Mouse (Mus musculus) midbrain, embryonic 15.5 days (tissue): ENCODE data around the gene Ctsd. TPM values are rescaled to one million over a fixed set of nuclear protein-coding genes. Genes with fewer than 3 reads are reported as not detected.
A peak's percentile ranks its signal among the peaks of the same experiment; 100 is the strongest.

ENCODE experiments used
- ATAC-seq: fragments of 200-750 bp; cut with Nextera tagmentation; replicated peaks from 2 replicates; pipeline ENCODE4 v1.8.0; 2017; ENCODE audit warnings: moderate TSS enrichment
- H3K27ac ChIP-seq: fragments of 300-500 bp; sonication (generic); 2 replicates; pipeline ENCODE4 v1.5.1; 2015; ENCODE audit warnings: mild to moderate bottlenecking, inconsistent platforms
- H3K27me3 ChIP-seq: fragments of 300-500 bp; sonication (generic); replicated peaks from 2 replicates; pipeline ENCODE4 v1.6.1; 2015; ENCODE audit warnings: inconsistent platforms
- H3K36me3 ChIP-seq: fragments of 300-500 bp; sonication (generic); replicated peaks from 2 replicates; pipeline ENCODE4 v1.6.1; 2015; ENCODE audit warnings: inconsistent platforms
- H3K4me1 ChIP-seq: fragments of 300-500 bp; sonication (generic); 2 replicates; pipeline ENCODE4 v1.6.1; 2015; ENCODE audit warnings: inconsistent platforms
- H3K4me2 ChIP-seq: fragments of 300-500 bp; sonication (generic); 2 replicates; pipeline ENCODE4 v1.6.1; 2015; ENCODE audit warnings: inconsistent platforms, mild to moderate bottlenecking, moderate library complexity
- H3K4me3 ChIP-seq: fragments of 300-500 bp; sonication (generic); 2 replicates; pipeline ENCODE4 v1.5.1; 2015; ENCODE audit warnings: mild to moderate bottlenecking, inconsistent platforms
- H3K9ac ChIP-seq: fragments of 300-500 bp; sonication (generic); 2 replicates; pipeline ENCODE4 v1.6.1; 2015; ENCODE audit warnings: mild to moderate bottlenecking, inconsistent platforms
- H3K9me3 ChIP-seq: fragments of 300-500 bp; sonication (generic); 2 replicates; pipeline ENCODE4 v1.6.1; 2016; ENCODE audit warnings: inconsistent platforms
- WGBS: fragments of 180-500 bp; shearing (Covaris S2); methylation state at CpG from one replicate; pipeline ENCODE4 v1.1.7; 2015; ENCODE audit warnings: mixed read lengths; 5-methylcytosine and 5-hydroxymethylcytosine counted together
- polyA plus RNA-seq: library from polyadenylated mRNA; unstranded; fragments of >200 nt; fragmentation: Nextera tagmentation; extraction: Ambion mirVana; gene quantifications from 2 replicates; pipeline ENCODE4 v1.2.1, GENCODE M21; 2015

The Ctsd gene
- 254 and 288 TPM in 2 replicates for polyA plus RNA-seq

DNA sequence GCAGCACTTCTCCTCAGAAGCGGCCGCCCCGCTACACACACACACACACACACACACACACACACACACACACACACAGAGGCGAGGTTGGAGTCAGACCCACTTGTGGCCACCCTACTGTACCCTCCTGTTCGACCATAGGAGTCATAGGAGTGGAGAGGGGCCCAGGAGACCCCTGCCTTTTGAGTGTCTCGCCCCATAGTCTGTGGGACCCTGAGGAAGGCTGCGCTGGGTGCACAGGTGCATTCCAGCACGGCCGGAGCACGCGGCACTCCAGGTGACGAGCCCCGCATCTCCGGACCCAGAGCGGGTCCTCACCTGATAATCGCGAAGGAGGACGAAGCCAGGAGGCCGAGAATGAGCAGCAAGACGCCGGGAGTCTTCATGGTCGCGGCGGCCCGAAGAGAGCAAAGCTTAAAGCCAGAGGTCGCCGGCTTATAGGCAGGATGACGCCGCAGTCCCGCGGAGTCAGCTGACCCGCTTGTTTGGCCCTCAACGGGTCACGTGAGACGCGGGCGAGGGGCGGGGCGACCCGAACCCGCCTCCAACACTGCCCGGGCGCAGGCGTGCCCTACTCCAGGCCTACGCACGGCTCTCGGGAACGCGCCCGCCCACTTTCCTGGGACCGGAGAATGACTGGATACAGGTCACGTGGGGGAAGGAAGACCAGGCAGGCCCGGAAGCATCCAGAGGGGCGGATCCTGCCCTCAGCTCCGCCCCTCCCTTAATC lies at the start of gene Ctsd:
Gene Ctsd (minus strand): TSS at position 620 of the 730 bp plus-strand sequence.
- peak; percentile 97 for ATAC-seq
- H3K27me3 ChIP-seq = no peaks in the 10 kb centered on the region
- WGBS = under 1% methylated on average over 55 of the region's 55 CpGs

GRCm38 (mm10) chr7:142437324-142437723 lies 49.5 kb upstream of the Ctsd start:
- 82% methylated on average over 5 of the region's 5 CpGs for WGBS
- H3K27me3 ChIP-seq = no peaks in the 10 kb centered on the region
- no peak overlapping the region for H3K4me2 ChIP-seq
- H3K9me3 ChIP-seq = no peaks in the 10 kb centered on the region
- no peak overlapping the region for H3K4me3 ChIP-seq
- H3K27ac ChIP-seq = no peak overlapping the region
- no peak for ATAC-seq
- no peak overlapping the region for H3K9ac ChIP-seq
- H3K4me1 ChIP-seq = no peaks in the 10 kb centered on the region
- H3K36me3 ChIP-seq = no peaks in the 10 kb centered on the region

More for the DNA sequence above, at the start of gene Ctsd:
- Histone ChIP-seq H3K9ac (peak within 1 kb of the TSS; percentile 83), H3K4me3 (peak within 1 kb of the TSS; percentile 91), H3K9me3 (no peaks in the 10 kb centered on the region), H3K4me2 (peak within 1 kb of the TSS; percentile 81), H3K27ac (peak within 1 kb of the TSS; percentile 75), H3K4me1 (peaks cover 19% of the 10 kb centered on the region), H3K36me3 (peaks cover 11% of the 10 kb centered on the region)

GRCm38 (mm10) chr7:142435524-142435923 lies 47.7 kb upstream of the Ctsd start:
- no peak overlapping the region for H3K4me2 ChIP-seq
- H3K9ac ChIP-seq = no peak overlapping the region
- peaks cover under 1% of the 10 kb centered on the region for H3K4me1 ChIP-seq
- WGBS = 32% methylated on average over 4 of the region's 4 CpGs
- H3K4me3 ChIP-seq = no peak overlapping the region
- ATAC-seq = no peak
- H3K27me3 ChIP-seq = no peaks in the 10 kb centered on the region
- no peaks in the 10 kb centered on the region for H3K36me3 ChIP-seq
- no peak overlapping the region for H3K27ac ChIP-seq
- no peaks in the 10 kb centered on the region for H3K9me3 ChIP-seq

DNA sequence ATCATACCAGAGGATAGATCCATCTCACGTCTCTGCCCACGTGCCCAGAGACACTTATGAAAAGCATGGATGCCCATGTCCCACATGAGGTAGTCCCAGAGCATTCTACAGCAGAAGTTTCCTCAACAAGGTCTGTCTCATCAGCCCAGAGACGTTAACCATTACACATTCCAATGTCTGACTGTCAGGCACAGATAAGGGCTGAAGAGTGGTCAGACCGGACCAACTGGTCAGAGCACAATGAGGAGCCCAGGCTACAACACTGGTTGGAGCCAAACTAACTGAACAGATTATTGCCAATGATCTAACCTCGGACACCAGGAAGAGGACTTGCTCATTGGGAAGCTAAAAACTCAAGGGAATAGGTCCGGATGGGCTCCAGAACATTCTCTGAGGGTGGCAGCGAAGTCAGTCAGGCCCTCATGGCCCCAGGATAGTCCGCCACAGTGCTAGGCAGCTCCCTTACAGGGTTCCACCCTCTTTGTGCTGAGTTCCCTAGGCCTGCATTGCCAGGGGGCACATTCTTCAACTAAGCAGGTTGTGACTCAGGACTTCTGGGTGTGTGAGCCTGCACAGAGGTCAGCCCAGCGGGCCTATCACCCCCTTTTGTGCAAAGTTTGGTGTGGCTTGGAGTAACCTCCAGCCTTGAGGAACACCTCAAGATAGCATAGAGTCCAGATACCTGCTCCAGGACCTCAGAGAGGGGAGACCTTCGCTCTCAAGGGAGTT lies 46.5 kb upstream of the Ctsd start, which contains the start of gene Syt8:
Gene Syt8 (plus strand): TSS at position 714 of the 729 bp plus-strand sequence.
- H3K9ac ChIP-seq = no peak within 1 kb of the TSS
- H3K4me1 ChIP-seq = peaks cover 7% of the 10 kb centered on the region
- H3K36me3 ChIP-seq = no peaks in the 10 kb centered on the region
- 88% methylated on average over 10 of the region's 10 CpGs for WGBS
- no peak for ATAC-seq
- no peak within 1 kb of the TSS for H3K4me3 ChIP-seq
- H3K27ac ChIP-seq = no peak within 1 kb of the TSS
- no peak within 1 kb of the TSS for H3K4me2 ChIP-seq
- no peaks in the 10 kb centered on the region for H3K9me3 ChIP-seq
- H3K27me3 ChIP-seq = no peaks in the 10 kb centered on the region

DNA sequence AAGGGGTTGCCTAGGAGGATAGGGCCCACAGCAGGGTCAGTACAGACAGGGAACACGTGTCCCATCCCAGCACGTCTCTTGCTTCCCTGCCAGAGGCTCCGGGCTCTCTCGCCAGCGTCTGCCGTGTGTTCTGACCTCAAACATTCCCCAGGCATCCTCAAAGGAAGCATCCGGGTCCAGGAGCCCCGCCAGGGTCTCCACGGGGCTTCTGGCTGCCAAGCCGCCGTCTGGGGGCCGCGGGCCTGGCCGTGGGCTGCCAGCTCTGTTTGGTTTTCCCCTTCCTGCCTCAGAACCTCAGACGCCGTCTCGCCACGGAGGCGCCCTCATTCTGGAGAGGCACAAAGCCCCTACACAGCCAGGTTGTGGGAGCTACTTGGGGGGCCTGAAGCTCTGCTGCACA lies 45.8 kb upstream of the Ctsd start:
- Histone ChIP-seq H3K4me1 (peaks cover 7% of the 10 kb centered on the region), H3K4me3 (no peak overlapping the region), H3K9me3 (no peaks in the 10 kb centered on the region), H3K4me2 (no peak overlapping the region), H3K9ac (no peak overlapping the region), H3K27ac (no peak overlapping the region), H3K36me3 (no peaks in the 10 kb centered on the region), H3K27me3 (no peaks in the 10 kb centered on the region)
- WGBS = 52% methylated on average over 19 of the region's 19 CpGs
- ATAC-seq = no peak

DNA sequence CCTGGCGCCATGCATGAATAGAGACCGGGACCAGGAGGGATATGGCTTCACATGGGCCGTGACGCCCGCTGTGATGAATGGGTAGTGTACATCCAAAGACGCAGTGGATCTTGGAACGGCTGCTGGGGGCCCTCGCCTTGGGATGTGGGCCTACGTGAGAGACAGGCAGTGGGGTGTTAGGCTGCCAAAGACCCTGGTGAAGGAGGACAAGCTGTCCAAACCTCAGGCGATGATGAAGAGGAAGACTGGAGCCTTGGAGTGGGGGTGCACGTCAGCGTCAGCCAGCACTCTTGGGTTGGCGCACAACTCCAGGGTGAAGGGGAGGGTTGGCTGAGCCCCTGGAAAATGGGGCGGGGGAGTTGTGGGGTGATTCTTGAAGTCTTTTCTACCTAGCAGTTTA lies 43.3 kb upstream of the Ctsd start:
- no peaks in the 10 kb centered on the region for H3K36me3 ChIP-seq
- no peaks in the 10 kb centered on the region for H3K27me3 ChIP-seq
- H3K4me1 ChIP-seq = peaks cover 7% of the 10 kb centered on the region
- 89% methylated on average over 14 of the region's 14 CpGs for WGBS
- ATAC-seq = no peak
- H3K9me3 ChIP-seq = no peaks in the 10 kb centered on the region
- H3K4me3 ChIP-seq = no peak overlapping the region
- no peak overlapping the region for H3K9ac ChIP-seq
- no peak overlapping the region for H3K27ac ChIP-seq
- no peak overlapping the region for H3K4me2 ChIP-seq

- H3K9ac ChIP-seq = no peak overlapping the region
- H3K27me3 ChIP-seq = no peaks in the 10 kb centered on the region
- no peak overlapping the region for H3K4me3 ChIP-seq
- H3K36me3 ChIP-seq = no peaks in the 10 kb centered on the region
- 0 out of 2 replicates have a peak overlapping the region, but pooled peaks have one; percentile 17 for H3K27ac ChIP-seq
- peak; percentile 75 for ATAC-seq
- peaks cover 7% of the 10 kb centered on the region for H3K4me1 ChIP-seq
- H3K4me2 ChIP-seq = no peak overlapping the region; the same call in 1 of the 2 replicates
- WGBS = 42% methylated on average over 12 of the region's 12 CpGs
- H3K9me3 ChIP-seq = no peaks in the 10 kb centered on the region
Measured at GRCm38 (mm10) chr7:142430160-142430678, 42.4 kb upstream of the Ctsd start.

DNA sequence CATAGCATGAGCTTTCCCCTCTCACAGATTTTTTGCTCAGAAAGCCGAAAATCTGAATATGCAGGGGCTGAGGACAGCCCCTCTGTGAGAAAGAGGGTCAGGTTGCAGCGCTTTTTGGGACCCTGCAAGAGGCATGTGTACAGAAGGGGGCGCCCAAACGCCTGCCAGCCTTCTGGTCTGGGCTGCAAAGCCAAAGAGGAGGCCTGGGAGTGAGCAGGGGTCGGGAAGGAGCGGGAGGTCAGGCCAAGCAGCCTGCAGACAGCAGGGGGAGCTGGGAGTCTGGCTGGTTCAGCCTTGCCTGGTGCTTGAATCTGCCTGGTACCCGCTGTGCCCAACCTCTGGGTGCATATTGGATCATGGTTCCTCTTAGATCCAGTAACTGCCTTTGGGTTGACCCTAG lies 40.4 kb upstream of the Ctsd start:
- 6% methylated on average over 7 of the region's 7 CpGs for WGBS

GRCm38 (mm10) chr7:142425641-142426213 lies 37.9 kb upstream of the Ctsd start:
- Histone ChIP-seq H3K4me1 (peaks cover 7% of the 10 kb centered on the region), H3K36me3 (no peaks in the 10 kb centered on the region), H3K4me2 (no peak overlapping the region), H3K9ac (no peak overlapping the region), H3K4me3 (no peak overlapping the region), H3K9me3 (no peaks in the 10 kb centered on the region), H3K27me3 (no peaks in the 10 kb centered on the region), H3K27ac (no peak overlapping the region)
- ATAC-seq = no peak
- WGBS = 54% methylated on average over 11 of the region's 11 CpGs

More for the DNA sequence above, 40.4 kb upstream of the Ctsd start:
- H3K9ac ChIP-seq = no peak overlapping the region
- no peak overlapping the region for H3K27ac ChIP-seq
- H3K4me1 ChIP-seq = peaks cover 7% of the 10 kb centered on the region
- no peak overlapping the region for H3K4me2 ChIP-seq
- H3K9me3 ChIP-seq = no peaks in the 10 kb centered on the region
- H3K4me3 ChIP-seq = no peak overlapping the region
- no peaks in the 10 kb centered on the region for H3K27me3 ChIP-seq
- no peak for ATAC-seq
- H3K36me3 ChIP-seq = no peaks in the 10 kb centered on the region

GRCm38 (mm10) chr7:142421826-142422225 lies 34.0 kb upstream of the Ctsd start:
- Histone ChIP-seq H3K4me2 (no peak overlapping the region), H3K9me3 (no peaks in the 10 kb centered on the region), H3K36me3 (no peaks in the 10 kb centered on the region), H3K27ac (no peak overlapping the region), H3K9ac (no peak overlapping the region), H3K4me3 (no peak overlapping the region), H3K4me1 (no peaks in the 10 kb centered on the region), H3K27me3 (no peaks in the 10 kb centered on the region)
- 84% methylated on average over 2 of the region's 2 CpGs for WGBS
- ATAC-seq = no peak

DNA sequence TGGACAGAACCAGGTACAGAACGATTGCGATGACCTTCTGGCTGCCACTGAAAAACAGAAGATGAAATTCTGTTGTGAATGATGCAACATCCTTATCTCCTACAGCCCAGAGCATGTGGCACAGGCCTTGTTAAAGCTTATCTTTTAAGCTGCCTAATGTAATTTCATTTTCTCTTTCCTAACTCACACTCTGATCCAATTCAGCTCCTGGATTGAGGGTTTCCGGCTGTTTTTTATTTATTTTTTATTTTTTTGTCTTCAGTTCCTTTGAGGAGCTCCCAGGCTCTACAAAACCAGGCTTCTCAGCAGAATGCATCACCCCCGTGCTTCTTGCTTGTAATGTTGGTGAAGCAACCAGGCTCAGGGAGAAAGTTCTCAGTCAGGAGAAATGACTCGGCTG lies 32.0 kb upstream of the Ctsd start:
- no peaks in the 10 kb centered on the region for H3K9me3 ChIP-seq
- H3K27me3 ChIP-seq = no peaks in the 10 kb centered on the region
- H3K4me1 ChIP-seq = no peaks in the 10 kb centered on the region
- WGBS = 83% methylated on average over 5 of the region's 5 CpGs
- H3K36me3 ChIP-seq = no peaks in the 10 kb centered on the region
- ATAC-seq = no peak
- H3K9ac ChIP-seq = no peak overlapping the region
- no peak overlapping the region for H3K27ac ChIP-seq
- no peak overlapping the region for H3K4me3 ChIP-seq
- H3K4me2 ChIP-seq = no peak overlapping the region

DNA sequence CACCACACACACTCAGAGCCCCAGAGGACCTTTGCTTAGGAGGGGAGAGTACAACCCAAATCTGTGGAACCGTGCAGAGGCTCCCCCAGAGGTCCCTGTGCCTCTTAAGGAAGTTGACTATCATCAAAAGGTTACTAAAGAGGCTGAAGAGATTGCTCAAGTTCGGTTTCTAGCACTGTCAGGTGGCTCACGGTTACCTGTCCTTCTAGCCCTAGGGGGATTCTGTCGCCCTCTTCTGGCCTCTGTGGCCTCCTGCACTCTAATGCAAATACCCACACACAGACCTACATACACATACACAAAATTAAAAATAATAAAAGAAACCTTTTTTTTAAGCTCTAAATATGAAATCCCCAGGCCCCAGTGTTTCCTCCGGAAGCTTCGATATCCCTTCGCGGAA lies 30.8 kb upstream of the Ctsd start:
- no peak overlapping the region for H3K4me3 ChIP-seq
- ATAC-seq = no peak
- no peak overlapping the region for H3K9ac ChIP-seq
- H3K27me3 ChIP-seq = no peaks in the 10 kb centered on the region
- WGBS = 87% methylated on average over 8 of the region's 8 CpGs
- no peak overlapping the region for H3K4me2 ChIP-seq
- no peak overlapping the region for H3K27ac ChIP-seq
- H3K36me3 ChIP-seq = no peaks in the 10 kb centered on the region
- H3K9me3 ChIP-seq = no peaks in the 10 kb centered on the region
- H3K4me1 ChIP-seq = no peaks in the 10 kb centered on the region
